Mouse (Mus musculus): ENCODE measurements around the gene Fat4.

Gene Fat4

DNA sequence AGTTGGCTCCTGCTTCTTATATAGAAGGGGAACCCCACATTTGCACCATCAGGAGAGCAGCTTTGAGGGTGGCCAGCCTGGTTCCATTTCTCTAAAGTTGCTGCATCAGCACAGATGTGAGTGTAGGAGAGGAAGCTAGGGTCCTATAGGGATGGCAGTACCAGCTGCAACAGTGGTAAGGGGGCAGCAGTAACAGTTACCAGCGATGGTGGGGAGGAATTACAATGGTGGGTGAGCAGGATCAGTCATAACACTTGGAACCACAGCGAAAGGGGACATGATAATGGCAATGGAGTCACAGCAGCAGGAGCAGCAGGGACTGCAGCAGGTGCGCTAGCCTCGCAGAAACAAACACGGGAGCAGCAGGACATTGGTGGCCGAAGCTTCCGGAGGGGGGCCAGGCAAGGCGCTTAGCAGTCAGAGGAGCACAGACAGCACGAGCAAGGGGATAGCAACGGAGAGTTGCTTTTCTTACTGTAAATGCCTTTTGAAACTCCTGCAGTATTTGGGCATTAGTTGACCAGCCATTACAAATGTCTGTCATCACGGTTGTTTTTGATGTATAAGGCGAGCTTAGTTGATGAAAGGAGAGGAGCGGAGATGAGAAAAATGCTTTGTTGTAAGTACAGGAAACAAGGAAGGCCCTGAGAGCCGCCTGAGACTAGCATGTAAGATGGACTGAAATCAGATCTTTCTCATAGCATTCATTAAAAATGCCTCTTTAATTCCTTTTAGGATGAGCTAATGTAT, 21.1 kb downstream of the Fat4 start:
- no peak for DNase-seq (ENCODE audit: low read depth)

DNA sequence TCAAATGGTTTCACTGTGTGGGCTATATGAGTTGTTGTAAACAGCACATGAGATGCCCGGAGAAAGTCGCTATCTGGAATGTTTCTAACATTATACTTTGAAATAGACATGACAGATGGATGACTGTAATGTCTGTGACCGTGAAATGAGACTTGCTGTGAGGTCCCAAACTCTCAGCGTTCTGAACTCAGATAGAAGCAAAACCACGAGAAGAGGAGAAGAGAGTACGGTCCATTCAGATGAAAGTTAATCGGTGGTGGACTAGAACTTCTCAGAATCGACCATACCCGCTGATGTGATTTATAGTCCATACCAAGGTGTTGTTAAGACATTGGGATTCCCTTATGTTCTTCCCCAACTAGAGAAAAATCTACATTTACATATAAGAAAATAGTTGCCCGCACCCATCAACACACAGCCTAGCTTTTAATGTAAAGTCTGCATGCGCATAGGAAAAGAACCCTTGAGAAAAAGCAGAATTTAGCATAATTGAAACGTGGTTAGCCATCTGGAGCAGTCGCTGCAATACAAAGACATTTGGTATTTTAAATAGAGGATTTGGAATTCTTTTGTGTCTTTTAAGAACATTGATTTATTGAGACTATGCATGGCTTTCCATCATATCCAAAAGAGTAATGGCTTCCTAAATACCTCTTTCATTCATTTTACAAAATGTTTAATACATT, 21.8 kb downstream of the Fat4 start:
- no peak for DNase-seq (ENCODE audit: low read depth)

DNA sequence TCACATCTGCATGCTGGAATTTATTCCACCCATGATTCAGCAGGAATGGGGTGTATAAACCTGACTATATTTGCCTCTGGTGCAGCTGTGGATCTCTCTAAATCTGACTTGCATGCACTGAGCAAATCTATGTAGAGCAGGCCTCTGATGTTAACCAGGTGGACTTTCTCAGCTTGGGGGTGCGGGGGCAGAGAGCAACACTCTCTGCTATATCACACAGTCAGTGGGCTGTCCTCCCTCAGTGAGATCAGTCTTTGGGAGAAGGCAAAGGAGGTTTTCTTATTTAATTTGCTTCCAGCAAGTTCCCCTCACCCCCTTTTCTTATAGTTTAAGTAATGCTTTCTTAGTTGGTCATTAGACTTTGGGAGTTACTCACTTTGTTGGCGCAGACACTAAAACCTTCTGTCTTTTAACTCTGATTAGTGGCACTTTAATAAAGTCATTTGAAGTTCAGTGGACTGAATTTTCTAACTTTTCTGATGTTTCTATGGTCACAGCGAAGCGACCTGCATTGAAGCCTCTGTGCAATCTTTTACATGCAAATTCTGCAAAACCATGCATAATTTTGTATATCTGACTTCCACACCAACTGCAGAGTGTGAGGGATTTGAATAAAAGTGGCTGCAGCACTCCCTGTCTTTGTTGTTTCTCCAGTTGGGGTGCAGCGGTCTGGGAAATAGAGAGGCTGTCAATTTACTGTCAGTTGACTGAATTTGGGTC, 26.2 kb downstream of the Fat4 start:
- no peak for DNase-seq (ENCODE audit: low read depth)

DNA sequence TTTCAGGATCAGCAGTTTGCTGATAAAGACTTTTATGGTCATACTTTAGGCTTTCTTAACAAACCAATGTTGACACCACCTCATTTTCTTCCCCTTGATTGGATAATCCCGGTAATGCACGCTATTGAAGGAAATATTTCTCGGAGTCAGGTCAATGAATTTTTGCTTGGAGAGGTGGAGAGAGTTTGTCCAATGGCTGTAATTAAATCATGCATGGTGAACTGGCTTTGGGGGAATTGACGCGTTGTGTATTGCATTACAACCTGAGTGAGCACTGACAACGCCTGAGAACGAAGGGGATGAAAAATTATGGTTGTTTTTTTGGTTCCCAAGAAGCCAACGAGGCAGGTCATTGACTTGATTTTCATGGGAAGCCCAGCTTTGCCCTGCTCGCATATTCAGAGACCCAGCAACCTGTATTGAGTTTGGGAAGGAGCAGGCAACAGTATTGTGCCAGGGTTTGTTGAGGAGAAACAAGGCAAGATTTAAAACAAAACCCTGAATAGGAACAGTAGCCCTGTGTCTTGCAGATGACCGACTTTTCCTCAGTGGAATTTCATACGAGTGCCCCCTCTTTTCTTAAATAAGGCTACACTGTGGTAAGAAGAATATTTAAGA, 26.9 kb downstream of the Fat4 start:
- DNase-seq (ENCODE audit: low read depth): no peak

DNA sequence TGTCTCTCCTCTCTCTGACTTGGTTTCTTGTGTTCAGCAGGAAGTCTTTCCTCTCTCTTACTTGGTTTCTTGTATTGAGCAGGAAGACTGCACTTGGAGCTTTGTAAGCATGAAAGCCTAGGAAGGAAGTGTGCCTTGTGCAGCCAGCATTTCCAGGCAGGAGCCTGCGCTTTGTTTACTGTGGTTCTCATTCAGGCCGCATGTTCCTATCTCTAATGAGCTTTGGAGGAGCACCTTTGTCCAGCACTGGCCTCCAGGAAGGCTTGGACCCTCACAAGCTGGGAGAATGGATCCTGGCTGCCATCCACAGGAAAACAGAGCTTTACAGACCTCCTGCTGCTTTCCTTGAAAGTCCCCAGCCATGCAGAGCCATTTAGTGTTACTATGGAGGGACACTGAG, 32.2 kb downstream of the Fat4 start:
- no peak for DNase-seq (ENCODE audit: low read depth)

DNA sequence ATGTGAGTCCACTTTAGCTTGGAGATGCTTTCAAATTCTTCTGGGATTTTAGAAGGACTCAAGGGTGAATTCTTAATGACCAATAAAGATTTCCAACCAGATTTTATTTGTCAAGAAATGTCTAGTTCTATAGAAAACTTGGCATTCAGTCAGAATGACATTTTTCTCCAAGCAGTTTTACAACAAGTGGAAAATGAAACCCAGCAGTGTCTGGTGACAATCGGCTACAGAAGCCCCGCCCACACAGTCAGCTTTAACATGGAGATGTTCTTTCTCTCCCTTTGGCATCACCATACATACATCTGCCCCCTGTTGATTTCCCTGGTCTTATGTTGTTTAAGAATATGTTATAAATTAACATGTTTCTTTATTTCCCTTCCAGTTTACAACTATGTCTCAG, 34.3 kb downstream of the Fat4 start:
- DNase-seq (ENCODE audit: low read depth): no peak

DNA sequence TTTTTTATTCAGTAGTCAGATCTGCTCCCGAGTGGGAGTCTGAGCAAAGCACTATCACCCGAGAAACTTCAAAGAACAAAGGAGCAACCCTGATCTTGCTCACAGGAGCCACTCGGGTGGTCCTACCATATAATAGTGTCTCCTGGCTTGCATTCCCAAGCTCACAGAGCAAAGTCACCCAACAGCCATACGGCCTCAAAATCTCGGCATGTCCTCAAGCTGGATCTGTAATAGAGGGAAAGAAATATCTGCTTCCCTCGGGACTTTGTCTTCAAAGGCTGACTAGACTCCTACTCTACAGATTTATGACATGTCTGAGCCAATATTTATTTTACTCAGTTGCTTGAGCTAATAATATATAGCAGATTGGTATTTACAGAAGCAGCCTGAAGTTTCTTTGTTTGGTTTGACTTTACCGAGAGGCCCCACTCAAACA, 36.5 kb downstream of the Fat4 start:
- no peak for DNase-seq (ENCODE audit: low read depth)

DNA sequence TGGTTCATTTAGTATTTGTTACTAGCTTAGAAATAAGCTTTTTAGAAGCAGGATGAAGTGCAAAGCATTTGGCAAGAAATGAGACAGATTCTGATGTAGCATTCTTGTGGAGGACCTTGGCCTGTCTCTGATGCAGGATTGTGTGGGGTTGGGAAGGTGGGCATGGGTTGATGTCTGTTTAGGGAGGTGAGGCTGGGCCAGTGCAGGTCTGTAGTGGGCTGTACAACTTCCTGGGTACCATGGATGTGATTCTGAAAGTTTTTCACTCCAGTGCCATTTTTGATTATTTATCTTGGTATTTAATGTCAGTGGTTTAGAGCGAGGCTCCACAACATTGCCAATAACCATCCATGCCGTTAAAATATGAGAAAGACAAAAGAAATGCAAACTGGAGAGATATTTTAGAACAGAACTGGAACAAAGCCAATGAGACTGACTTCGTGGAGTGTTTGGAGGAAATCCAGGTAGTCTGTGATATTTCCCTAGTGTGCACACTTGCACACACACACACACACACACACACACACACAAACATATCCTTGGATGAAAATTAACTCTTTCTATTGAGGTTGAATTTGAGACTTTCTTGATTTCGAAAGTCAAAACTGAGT, 41.4 kb downstream of the Fat4 start:
- DNase-seq (ENCODE audit: low read depth): no peak

DNA sequence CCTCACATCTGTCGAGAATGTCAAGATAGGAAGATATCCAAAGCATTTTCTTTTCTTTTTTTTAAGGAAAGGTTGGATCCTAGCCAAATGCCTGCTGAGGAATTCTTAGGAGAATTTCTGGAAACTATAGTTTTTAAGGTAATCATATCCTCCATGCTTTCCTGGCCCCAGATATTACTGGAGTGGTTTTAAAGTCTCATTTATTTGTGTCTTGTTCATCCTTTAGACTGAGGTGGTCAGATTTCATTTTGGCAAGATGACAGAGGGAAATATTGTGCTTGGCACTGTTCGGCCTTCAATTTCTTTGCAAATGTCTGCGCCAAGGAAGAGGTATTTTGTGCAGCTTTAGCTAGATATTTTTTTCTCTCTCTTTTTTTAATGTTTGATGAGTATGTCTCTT, 42.0 kb downstream of the Fat4 start:
- no peak for DNase-seq (ENCODE audit: low read depth)

DNA sequence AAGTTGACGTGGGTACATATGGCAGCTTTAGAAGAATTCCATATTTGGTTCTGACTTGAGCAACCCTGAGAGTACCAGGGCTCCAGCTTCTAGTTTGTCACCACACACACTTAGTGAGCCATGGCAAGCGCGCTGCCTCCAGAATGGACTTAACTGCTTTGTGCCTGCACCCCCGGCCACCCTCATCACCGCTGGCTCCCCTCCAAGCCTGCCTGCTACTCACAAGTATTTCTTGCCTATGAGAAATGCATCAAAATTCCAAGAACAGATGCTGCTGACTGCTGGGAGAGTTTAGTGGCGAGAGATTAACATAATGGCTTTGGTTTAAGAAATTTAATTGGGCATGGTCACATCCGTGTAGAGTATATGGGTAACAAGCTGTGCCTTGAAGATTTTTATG, 48.0 kb downstream of the Fat4 start:
- no peak for DNase-seq (ENCODE audit: low read depth)

DNA sequence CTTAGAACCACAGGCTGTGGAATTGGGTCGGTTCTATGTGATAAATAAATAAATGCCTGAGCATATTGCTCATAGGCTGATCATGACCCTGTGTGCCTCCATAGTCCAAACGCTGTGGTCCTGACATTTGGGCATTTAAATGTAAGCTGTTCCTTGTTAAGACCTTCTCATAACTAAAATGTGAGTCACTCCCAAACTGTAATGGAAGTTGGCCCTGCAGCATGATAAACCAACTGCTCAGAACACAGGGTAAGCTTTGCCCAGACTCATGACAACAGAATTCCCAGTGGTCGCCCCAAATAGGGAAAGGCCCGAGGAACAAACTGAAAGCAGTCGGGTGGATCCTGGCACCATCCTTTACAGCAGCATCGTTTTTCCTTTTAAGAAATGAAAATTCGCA, 49.7 kb downstream of the Fat4 start:
- no peak for DNase-seq (ENCODE audit: low read depth)

DNA sequence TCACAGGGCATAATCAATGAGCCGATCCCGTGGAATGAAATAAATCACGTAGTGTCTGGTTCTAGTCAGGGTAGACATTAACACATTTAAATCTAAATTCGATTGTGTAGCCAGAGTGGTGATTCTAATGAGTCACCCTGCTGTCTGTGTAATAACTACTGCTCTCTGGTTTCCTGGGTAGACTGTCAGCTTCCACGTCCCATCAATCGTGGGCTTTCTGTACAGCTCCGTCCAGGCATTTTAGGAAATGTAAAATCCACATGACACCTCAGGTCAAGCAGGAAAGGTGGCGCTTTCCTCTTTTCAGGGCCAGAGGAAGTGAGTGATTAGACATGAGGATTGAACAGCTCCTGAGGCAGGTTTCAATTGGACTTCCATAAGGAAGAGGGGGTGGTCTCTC, 50.4 kb downstream of the Fat4 start:
- no peak for DNase-seq (ENCODE audit: low read depth)

DNA sequence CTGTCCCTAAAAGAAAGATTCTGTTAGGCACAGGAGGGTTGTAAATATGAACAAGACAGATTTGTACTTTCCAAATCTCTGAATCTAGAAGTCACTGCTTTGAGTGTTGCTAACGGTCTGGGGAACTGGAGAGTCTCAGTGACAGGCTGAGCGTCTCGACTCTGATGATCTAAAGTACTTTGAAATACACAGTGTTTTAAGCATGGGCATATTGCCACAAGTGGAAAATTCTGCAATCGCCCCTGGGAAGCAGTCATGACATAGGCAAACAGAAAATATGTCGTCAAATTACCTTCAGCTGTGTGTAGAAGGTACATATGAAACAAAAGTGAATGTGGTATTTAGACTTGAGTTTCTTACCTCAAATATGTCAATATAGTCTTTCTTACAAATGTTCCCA, 51.4 kb downstream of the Fat4 start:
- no peak for DNase-seq (ENCODE audit: low read depth)

DNA sequence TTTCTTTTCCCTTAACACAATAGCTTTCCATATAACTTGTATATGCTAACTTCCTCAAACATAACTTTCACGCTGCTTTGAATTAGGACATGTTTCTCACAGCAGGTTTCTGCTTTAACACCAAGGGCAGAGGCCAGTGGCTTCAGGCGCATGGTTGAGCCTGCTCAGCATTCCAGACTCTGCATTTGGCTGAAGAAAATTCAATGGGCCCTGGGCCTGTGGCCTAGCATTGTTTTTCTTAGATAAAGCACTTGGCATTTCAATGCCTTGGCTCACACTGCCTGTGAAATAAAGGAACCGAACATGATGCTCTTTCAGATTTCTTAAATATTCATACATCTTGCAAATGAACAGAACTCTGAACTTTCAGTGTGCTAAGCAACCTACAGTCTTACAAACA, 52.8 kb downstream of the Fat4 start:
- DNase-seq (ENCODE audit: low read depth): no peak

DNA sequence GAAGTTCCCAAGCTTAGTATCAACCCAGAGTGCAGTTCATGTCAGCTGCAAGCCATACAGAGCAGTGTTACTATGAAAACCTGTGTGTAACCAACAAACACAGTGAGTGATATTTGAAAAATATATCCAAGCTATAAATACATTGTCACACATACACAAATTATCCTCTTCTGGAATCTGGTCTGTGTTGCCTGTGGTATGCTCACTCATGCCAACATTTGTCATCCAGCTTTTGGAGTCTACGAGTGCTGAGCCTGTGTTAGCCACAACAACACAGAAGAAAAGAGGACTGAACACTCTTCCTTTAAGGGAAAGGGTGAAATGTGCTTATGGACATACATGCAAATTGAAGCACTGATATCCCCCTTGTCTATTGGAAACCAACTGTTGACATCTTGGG, 53.6 kb downstream of the Fat4 start:
- DNase-seq (ENCODE audit: low read depth): no peak

DNA sequence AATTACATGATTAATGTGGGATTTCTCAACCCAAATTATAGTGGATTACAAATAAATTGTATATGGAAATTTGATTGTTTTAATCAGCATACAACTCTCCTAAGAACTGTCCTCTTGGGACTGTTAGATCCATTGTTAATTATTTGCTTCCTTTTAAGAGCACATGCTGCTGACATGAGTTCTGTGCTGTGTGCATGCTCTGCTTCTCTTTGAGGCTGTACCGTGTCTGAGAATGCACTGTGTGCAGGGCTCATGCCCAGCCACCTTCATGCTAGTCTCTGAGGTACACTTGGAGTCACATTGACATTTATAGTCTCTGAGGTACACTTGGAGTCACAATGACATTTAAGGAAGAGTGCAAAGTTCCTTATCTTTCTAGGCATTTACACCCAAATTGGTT, 58.4 kb downstream of the Fat4 start:
- DNase-seq (ENCODE audit: low read depth): no peak

DNA sequence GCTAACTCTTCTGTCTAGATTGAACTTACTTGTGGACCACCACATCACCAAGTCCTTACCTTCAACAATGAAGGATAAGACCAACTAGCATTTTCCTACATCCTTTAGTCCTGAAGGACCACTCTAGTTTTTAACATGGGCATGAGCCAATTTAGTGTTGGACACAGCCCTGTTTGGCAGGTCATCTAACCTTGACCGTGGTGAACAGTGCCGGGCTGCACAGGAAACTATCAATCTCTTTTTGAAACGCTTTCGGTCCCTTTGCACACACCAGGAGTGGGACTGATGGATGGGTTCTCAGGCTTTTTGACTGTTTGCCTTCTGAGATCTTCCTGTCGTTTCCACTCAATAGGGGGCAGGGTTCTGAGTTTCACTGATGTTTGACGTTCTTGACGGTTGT, 61.0 kb downstream of the Fat4 start:
- no peak for DNase-seq (ENCODE audit: low read depth)

DNA sequence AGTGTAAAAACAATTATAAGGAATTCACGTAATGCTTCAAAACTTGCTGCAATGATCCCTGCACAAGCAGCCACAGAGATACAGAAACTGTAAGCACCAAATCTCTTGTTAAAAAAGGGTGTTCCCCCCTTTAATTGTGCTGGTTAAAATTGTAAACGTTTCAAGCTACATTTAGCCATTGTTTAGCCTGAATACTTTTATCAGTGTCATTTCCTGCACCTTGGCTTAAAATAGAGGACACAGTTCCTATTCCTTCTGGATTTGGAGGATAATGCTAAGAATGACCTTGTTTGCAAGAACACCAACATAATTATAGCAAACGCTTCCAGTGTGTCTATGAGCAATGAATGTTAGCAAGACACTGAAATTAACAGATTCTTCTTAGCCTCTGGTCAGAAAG, 65.9 kb downstream of the Fat4 start:
- DNase-seq (ENCODE audit: low read depth): no peak

DNA sequence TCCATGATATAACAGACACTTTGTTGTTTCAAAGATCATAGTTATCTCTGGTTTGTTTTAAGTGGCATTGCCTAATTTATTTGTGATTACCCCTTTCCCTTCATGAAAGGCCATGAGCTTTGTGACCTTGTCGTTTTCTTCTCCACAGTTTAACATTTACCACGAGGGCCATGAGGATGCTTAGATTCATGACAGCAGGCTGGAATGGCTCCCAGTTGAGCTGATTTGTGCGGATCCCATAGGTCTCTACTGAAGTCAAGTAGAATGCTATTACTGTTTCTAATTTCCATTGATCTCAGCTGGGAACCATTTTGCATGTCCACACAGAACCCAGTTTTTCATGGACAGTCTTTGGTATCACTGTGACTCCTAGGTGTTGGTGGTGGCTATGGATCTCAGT, 67.5 kb downstream of the Fat4 start:
- DNase-seq (ENCODE audit: low read depth): no peak

DNA sequence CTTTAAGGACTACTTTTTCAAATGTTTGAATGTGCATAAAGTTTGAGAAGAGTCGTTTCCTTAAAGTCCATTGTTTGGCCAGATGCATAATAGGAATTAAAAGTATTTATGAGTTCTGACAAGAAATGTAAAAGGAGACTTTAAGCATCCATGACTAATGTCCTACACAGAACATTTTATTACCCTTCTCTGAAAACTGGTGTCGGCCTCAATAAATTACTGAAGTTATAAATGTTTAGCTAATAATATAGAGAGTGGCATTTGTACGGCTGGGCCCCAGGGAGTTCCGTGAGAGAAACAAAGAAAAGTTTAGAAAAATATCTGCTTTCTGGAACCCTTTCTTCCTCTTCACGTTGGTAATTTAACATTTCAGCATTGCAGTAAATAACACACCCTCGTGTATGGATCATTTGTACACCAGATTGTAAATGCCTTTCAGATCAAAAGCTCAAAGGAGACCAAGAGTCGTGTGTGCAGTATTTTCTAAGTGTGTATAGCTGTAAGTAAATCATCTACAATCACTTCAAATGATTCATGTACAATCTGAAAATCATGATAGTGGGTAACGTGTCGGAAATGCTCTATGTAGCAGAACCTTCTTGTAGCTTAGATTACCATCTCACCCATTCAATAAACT, 69.4 kb downstream of the Fat4 start:
- DNase-seq (ENCODE audit: low read depth): no peak

DNA sequence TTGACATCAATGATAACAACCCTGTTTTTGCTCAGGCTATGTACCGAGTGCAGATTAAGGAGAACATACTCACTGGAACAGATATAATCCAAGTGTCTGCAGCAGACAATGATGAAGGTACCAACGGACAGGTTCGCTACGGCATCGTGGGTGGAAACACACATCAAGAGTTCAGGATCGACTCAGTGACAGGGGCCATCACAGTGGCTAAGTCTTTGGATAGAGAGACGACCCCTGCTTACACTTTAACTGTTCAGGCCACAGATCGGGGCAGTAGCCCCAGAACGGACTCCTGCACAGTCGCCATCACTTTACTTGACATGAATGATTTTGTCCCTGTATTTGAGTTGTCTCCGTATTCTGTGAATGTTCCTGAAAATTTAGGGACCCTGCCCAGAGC, 70.4 kb downstream of the Fat4 start:
- DNase-seq (ENCODE audit: low read depth): no peak

DNA sequence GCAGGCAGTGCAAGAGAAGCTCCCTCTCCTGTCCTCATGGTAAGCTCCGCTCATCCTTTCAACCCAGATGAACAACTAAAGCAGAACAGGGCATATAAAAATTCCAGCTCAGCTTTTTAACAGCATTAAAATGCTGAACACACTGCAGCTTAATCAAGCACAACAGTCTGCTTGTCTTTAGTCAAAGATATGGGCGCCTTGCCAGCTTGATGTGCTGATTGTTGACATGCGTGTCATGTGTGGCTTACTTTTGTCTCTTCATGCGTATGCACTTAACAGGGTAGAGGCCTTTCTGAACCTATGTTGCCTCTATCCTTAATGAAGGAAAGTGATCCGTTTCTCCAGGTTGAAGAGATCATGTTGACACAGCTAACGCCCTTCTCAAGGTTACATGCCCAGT, 75.6 kb downstream of the Fat4 start:
- DNase-seq (ENCODE audit: low read depth): no peak

All from 416B (cell line).